Mouse (Mus musculus) neutrophil, adult 65 days (primary cell): ENCODE measurements around the gene Olfr381. TPM values are rescaled to one million over a fixed set of nuclear protein-coding genes. Genes with fewer than 3 reads are reported as not detected.

Experiments used
- total RNA-seq: library from RNA; stranded (reverse); gene quantifications from 2 replicates; pipeline ENCODE4 v1.2.4, GENCODE M21; 2023

The Olfr381 gene
- total RNA-seq = not detected in 2 replicates

DNA sequence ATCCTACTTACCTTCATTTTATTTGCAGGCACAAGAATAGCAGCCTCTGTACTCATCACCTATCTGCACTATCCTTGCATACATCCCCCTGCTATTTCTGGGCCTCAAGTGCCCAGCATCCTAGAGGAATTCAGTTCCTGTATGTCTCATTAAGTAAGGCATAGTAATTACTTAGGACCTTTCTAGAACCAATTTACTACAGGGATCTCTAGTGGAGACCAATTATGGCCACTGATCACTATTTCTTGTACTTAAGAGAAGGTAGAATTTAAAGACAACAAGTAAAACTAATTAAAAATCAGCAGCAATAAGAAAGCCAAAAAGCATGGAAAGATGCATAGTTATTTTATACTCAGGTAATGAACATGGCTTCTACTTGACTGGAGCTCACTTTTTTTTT lies at the start of gene Olfr381:
Olfr381 (minus strand) TSS at position 101 of the 400 bp plus-strand sequence.

DNA sequence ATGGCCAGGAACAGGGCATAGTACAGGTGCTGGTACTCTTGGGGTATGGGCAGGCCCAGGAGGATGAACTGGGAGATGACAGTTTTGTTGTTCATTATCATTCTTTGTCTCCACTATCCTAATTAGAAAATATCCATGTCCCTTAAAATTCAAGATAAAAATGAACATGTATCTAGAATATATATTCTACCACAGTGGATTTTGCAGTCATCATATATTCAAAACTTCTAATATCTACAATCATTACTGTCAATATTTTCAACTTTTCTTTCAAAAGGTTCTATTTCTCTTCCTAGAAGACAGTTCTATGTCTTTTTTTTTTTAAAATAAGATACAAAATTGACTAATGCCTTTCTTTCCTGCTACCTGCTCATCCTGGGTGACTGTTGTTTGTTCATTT lies 25.7 kb upstream of the Olfr381 start, which contains the start of gene Olfr382:
Olfr382 (minus strand) TSS at position 101 of the 400 bp plus-strand sequence.

DNA sequence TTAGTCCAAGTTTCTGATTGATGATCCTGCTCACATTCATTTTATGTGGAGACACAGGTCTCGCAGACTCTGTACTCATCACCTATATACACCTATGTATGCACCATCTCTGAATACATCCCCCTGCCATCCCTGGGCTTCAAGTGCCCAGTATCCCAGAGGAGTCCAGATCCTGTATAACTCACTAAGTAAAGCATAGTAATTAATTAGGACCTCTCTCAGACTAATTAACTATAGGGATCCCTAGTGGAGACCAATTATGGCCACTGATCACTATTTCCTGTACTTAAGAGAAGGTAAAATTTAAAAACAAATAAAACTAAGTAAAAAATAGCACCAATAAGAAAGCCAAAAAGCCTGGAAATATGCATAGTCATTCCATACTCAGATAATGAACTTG lies 34.0 kb downstream of the Olfr381 start, which contains the start of gene Olfr380:
Olfr380 (minus strand) TSS at position 101 of the 400 bp plus-strand sequence.

Other genes with a start within 250 kb of the Olfr381 start
- gene Trpv3, start 224.2 kb downstream of the Olfr381 start, total RNA-seq = not detected in 2 replicates
- not detected in 2 replicates for gene Aspa, start 162.0 kb downstream of the Olfr381 start, total RNA-seq
- gene Gm49340, start 161.9 kb downstream of the Olfr381 start, total RNA-seq = not detected in 2 replicates
- not detected in 2 replicates for gene Spata22, start 161.9 kb downstream of the Olfr381 start, total RNA-seq
- gene Olfr20, start 140.8 kb downstream of the Olfr381 start, total RNA-seq = not detected in 2 replicates
- gene Olfr376, start 120.4 kb downstream of the Olfr381 start, total RNA-seq = not detected in 2 replicates
- not detected in 2 replicates for gene Olfr1, start 92.0 kb downstream of the Olfr381 start, total RNA-seq
- gene Olfr378, start 63.1 kb downstream of the Olfr381 start, total RNA-seq = not detected in 2 replicates
- not detected in 2 replicates for gene Olfr380, start 34.1 kb downstream of the Olfr381 start, total RNA-seq
- not detected in 2 replicates for gene Olfr382, start 25.6 kb upstream of the Olfr381 start, total RNA-seq
- not detected in 2 replicates for gene Olfr385, start 101.4 kb upstream of the Olfr381 start, total RNA-seq
- gene Olfr384, start 107.0 kb upstream of the Olfr381 start, total RNA-seq = not detected in 2 replicates
- gene Zfp735, start 197.2 kb upstream of the Olfr381 start, total RNA-seq = not detected in 2 replicates